Mouse (Mus musculus): ENCODE data around the gene Ifih1. TPM values are rescaled to one million over a fixed set of nuclear protein-coding genes. Genes with fewer than 3 reads are reported as not detected.
A peak's percentile ranks its signal among the peaks of the same experiment; 100 is the strongest.

Ifih1 gene
- 2.5 and 3.1 TPM in 2 replicates for polyA plus RNA-seq (2015; fragmentation: Nextera tagmentation; extraction: Ambion mirVana)

DNA sequence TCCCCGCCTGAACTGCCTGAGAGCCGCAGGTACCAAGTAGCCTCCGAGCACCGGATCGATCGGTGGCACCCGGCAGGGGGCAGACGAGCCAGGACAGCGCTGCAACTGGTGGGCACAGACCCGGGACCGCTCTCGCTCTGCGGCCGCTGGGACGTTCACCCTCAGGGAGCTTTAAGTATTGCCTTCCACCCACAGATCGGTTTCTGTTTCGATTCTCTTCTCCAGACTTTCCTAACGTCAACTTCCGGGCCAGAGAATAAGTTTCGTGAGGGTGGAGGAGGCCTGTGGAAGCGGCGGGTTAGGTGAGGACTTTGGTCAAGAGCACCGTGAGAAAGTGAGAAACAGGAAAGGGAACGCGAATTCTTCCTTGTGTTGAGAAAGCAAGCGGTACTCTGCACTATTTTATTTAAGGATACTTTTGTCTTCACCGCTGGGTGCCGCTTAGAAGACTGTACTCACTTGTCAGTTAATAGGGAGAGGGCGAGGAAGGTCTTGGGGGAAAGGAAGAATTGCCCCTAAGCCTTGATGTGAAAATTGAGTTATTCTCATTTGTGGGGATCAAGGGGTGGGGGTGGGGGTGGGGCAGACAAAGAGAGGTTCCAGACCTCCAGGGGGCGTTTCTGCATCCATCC, at the start of gene Ifih1:
Gene Ifih1, minus strand, starts transcription at position 242 of the 632 bp plus-strand sequence.
- H3K36me3 ChIP-seq, result no peaks in the 10 kb centered on the region
- peak within 1 kb of the TSS; percentile 67 for H3K4me2 ChIP-seq
- peak within 1 kb of the TSS; percentile 59 for H3K4me3 ChIP-seq
- no peak within 1 kb of the TSS for H3K27ac ChIP-seq
- under 1% methylated on average over 30 of the region's 30 CpGs for WGBS
- peak within 1 kb of the TSS; percentile 48; the same call in 1 of the 2 replicates for H3K9ac ChIP-seq
- H3K4me1 ChIP-seq, result peaks cover 7% of the 10 kb centered on the region
- ATAC-seq (ENCODE audit: insufficient number of reproducible peaks, low FRiP score, low TSS enrichment, low read depth), result 0 out of 2 replicates have a peak, but pooled peaks have one; percentile 35
- no peaks in the 10 kb centered on the region for H3K9me3 ChIP-seq
- no peaks in the 10 kb centered on the region for H3K27me3 ChIP-seq

DNA sequence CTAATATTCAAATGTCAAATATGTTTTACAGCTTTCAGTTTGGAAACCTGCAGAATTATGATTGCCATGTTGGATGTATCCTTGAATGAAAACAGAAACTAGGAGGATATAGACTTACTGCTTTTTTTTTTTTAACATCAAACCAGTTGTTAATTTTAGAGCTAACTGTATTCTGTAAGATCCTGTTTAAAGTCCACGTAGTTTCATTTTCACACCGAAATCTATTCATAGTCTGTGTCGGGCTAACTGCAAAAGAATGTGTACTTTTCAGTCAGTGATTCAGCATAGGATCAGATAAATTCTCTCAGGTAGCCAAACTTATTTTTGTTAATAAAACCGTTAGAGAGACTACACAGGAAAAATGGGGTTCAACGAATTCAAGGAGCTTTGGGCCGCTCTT, 39.9 kb upstream of the Ifih1 start:
- ATAC-seq (ENCODE audit: insufficient number of reproducible peaks, low FRiP score, low TSS enrichment, low read depth), result no peak
- Histone ChIP-seq H3K9me3 (no peaks in the 10 kb centered on the region), H3K4me3 (no peak overlapping the region), H3K36me3 (no peaks in the 10 kb centered on the region), H3K9ac (no peak overlapping the region), H3K4me2 (no peak overlapping the region), H3K27ac (no peak overlapping the region), H3K27me3 (no peaks in the 10 kb centered on the region), H3K4me1 (no peaks in the 10 kb centered on the region)
- 81% methylated on average over 6 of the region's 6 CpGs for WGBS

DNA sequence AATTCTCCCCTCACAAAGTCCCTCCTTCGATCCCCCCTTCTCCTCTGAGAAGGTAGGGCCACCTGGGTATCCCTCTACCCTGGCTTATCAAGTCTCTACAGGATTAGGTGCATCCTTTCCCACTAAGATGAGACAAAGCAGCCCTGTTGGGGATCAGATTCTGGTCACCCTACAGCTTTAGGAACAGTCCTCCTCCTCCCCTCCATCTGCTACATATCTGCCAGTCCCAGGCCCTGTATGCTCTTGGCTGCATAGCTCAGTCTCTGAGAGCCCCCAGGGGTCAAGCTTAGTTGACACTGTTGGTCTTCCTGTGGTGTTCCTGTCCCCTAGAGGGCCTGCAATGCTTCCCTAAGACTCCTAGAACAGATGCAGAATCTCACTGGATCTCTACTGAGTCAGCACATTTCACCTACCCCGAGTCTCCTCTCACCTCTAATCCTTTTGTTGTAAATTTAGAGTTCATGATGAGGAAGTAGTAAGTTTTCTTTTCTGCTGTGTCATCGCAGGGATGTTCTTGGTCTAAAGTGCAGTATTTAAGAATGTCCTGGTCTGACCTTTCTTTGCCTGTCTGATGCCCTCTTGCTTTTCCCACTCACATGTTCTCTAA, 39.0 kb upstream of the Ifih1 start:
- Histone ChIP-seq H3K36me3 (no peaks in the 10 kb centered on the region), H3K27ac (no peak overlapping the region), H3K4me3 (no peak overlapping the region), H3K4me1 (no peaks in the 10 kb centered on the region), H3K27me3 (no peaks in the 10 kb centered on the region), H3K4me2 (no peak overlapping the region), H3K9me3 (no peaks in the 10 kb centered on the region), H3K9ac (no peak overlapping the region)
- WGBS, result 57% methylated on average over 3 of the region's 3 CpGs
- no peak for ATAC-seq (ENCODE audit: insufficient number of reproducible peaks, low FRiP score, low TSS enrichment, low read depth)

DNA sequence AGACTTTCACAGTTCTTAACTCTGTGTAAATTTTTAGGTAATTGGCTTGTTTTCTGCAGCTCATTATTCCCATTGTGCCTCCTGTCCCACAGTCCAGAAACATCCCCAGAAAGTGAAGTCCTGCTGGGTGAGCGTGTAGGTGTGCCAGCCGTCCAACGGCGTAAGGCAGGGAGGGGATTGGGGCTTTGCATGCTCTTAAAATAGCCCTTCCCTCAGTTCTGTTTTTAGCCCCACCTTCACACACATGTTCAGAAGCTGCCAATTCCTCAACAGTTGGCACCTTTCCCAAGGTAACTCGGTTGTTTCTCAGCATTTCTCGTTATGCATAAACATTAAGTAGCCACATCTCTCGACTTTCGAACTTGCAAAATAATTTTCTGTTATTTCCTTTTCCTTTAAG, 35.6 kb upstream of the Ifih1 start:
- WGBS, result 46% methylated on average over 8 of the region's 8 CpGs
- no peaks in the 10 kb centered on the region for H3K9me3 ChIP-seq
- H3K4me1 ChIP-seq, result no peaks in the 10 kb centered on the region
- H3K4me2 ChIP-seq, result no peak overlapping the region
- ATAC-seq (ENCODE audit: insufficient number of reproducible peaks, low FRiP score, low TSS enrichment, low read depth), result no peak
- H3K27ac ChIP-seq, result no peak overlapping the region
- no peak overlapping the region for H3K9ac ChIP-seq
- H3K36me3 ChIP-seq, result no peaks in the 10 kb centered on the region
- no peak overlapping the region for H3K4me3 ChIP-seq
- H3K27me3 ChIP-seq, result no peaks in the 10 kb centered on the region

DNA sequence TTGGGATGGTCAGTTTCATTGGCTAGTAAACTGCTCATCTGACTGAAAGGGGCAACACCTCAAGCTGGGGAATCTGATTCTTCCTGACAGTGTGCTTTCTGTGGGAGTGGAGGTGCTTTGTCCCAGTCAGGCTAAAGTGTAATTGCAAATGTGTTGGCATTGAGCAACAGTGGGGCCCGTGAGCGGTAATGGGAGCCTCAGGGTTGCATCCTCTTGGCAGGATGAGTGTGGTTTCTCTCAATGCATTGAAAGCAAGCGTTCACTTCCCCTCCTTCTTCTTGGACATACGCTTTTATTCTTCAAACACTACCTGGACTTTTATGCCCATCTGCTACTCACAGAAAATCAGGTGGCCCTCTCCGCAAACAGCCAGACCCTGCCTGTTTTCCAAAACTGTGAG, 26.7 kb upstream of the Ifih1 start:
- H3K27me3 ChIP-seq, result no peaks in the 10 kb centered on the region
- WGBS, result 80% methylated on average over 5 of the region's 5 CpGs
- H3K27ac ChIP-seq, result no peak overlapping the region
- H3K4me3 ChIP-seq, result no peak overlapping the region
- no peak overlapping the region for H3K9ac ChIP-seq
- H3K4me1 ChIP-seq, result no peaks in the 10 kb centered on the region
- H3K36me3 ChIP-seq, result no peaks in the 10 kb centered on the region
- no peaks in the 10 kb centered on the region for H3K9me3 ChIP-seq
- H3K4me2 ChIP-seq, result no peak overlapping the region
- ATAC-seq (ENCODE audit: insufficient number of reproducible peaks, low FRiP score, low TSS enrichment, low read depth), result no peak

DNA sequence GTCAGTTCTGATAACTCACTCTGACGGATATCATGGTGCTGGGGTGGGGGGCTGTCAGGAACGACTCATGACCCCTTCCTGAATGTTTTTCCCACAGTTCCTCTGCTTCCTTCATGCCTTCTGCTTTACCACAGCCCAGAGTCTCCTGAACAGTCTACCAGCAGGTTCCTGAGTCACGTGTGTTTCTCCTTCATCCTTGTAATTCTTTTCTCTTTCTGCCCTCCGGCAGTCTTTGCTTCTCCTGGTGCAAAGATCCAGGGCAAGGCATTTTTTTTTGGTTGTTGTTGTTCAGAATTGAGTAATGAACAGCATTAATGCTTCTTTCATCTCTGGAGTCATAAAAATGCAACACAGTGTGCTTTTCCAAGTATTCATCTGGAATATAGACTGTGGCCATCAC, 24.7 kb upstream of the Ifih1 start:
- H3K9ac ChIP-seq, result no peak overlapping the region
- no peaks in the 10 kb centered on the region for H3K27me3 ChIP-seq
- no peaks in the 10 kb centered on the region for H3K36me3 ChIP-seq
- no peak overlapping the region for H3K27ac ChIP-seq
- ATAC-seq (ENCODE audit: insufficient number of reproducible peaks, low FRiP score, low TSS enrichment, low read depth), result no peak
- no peak overlapping the region for H3K4me3 ChIP-seq
- H3K9me3 ChIP-seq, result no peaks in the 10 kb centered on the region
- H3K4me1 ChIP-seq, result no peaks in the 10 kb centered on the region
- 64% methylated on average over 4 of the region's 4 CpGs for WGBS
- no peak overlapping the region for H3K4me2 ChIP-seq

DNA sequence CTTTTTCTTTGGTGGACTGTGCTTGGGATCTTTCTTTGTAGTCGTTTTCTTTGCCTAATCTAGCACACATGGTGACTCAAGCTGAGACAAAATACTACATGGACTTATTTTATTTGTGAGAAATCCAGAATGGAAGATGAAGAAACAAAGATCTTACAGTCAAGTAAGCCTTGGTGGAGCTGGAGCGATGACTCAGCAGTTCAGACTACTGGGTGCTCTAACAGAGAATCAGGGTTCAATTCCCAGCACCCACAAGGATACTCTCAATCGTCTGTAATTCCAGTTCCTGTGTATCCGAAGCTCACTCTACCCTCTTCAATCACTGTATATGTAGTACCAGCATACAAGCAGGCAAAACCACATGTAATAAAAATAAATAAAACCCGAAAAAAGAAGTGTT, 24.2 kb upstream of the Ifih1 start:
- 83% methylated on average over 5 of the region's 5 CpGs for WGBS
- Histone ChIP-seq H3K4me3 (no peak overlapping the region), H3K9me3 (no peaks in the 10 kb centered on the region), H3K4me1 (no peaks in the 10 kb centered on the region), H3K27me3 (no peaks in the 10 kb centered on the region), H3K36me3 (no peaks in the 10 kb centered on the region), H3K27ac (no peak overlapping the region), H3K4me2 (no peak overlapping the region), H3K9ac (no peak overlapping the region)
- ATAC-seq (ENCODE audit: insufficient number of reproducible peaks, low FRiP score, low TSS enrichment, low read depth), result no peak

DNA sequence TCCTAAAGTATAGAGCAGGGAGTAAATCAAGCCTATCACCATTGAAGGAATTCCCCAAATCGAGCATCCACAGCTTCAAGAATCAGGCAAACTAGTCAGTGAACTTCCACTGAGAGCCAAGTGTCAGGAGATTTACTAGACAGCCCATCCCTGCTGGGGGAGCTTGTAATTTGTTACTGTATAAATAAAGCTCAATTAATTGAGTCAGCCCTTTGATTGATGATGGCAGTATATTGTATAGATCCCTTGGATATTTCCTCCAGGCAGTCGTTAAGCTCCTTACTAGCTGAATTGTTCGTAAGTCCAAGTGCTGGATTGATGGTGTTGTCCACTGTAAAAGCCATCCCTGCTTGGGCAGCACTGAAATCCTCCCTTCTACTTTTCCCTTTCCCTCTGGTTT, 23.8 kb upstream of the Ifih1 start:
- no peaks in the 10 kb centered on the region for H3K9me3 ChIP-seq
- no peak overlapping the region for H3K27ac ChIP-seq
- no peak overlapping the region for H3K4me3 ChIP-seq
- H3K4me2 ChIP-seq, result no peak overlapping the region
- no peaks in the 10 kb centered on the region for H3K27me3 ChIP-seq
- no peaks in the 10 kb centered on the region for H3K4me1 ChIP-seq
- H3K9ac ChIP-seq, result no peak overlapping the region
- no peaks in the 10 kb centered on the region for H3K36me3 ChIP-seq
- WGBS, result 40% methylated on average over 3 of the region's 3 CpGs
- no peak for ATAC-seq (ENCODE audit: insufficient number of reproducible peaks, low FRiP score, low TSS enrichment, low read depth)

DNA sequence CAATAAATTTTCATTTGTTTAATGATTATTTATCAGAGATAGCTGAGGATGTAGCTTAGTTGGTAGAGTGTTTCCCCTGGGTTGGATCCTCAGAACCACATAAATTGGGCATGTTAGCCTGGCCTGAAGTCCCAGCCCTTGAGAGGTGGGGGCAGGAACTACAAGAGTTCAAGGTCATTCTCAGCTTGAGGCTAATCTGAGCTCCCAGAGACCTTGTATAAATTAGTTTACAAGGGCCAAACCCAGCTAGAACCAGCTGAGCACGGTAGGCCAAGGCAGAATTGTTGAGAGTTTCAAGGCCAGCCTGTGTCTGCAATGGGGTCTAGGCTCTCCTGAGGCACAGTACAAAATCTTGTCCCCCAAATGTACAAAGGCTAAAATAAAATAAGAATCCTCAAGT, 19.5 kb upstream of the Ifih1 start:
- ATAC-seq (ENCODE audit: insufficient number of reproducible peaks, low FRiP score, low TSS enrichment, low read depth), result no peak
- Histone ChIP-seq H3K4me3 (no peak overlapping the region), H3K9ac (no peak overlapping the region), H3K4me1 (no peaks in the 10 kb centered on the region), H3K27ac (no peak overlapping the region), H3K9me3 (no peaks in the 10 kb centered on the region), H3K27me3 (no peaks in the 10 kb centered on the region), H3K4me2 (no peak overlapping the region), H3K36me3 (no peaks in the 10 kb centered on the region)
- WGBS, result 26% methylated on average over 1 of the region's 1 CpGs

DNA sequence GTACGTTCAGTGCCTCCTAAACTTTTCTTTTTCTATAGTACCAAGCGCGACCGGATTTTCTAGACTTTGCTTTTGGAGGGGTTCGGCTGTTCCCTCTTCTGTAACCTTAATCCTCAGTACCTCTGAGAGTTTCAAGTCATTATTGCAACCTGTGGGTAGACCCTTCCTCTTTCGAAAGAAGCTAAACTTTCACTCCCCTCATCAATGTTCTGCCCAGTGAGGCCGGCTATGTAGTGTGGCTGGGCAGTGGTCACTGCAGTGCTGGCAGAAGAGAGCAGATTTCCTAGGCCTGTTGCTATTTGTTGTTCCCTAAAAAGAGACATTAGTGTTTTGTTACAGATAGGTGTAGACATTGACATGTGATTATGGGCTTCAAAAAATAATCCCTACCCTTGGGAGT, 18.8 kb upstream of the Ifih1 start:
- H3K4me3 ChIP-seq, result no peak overlapping the region
- H3K4me2 ChIP-seq, result no peak overlapping the region
- no peak overlapping the region for H3K9ac ChIP-seq
- no peaks in the 10 kb centered on the region for H3K36me3 ChIP-seq
- no peak overlapping the region for H3K27ac ChIP-seq
- no peak for ATAC-seq (ENCODE audit: insufficient number of reproducible peaks, low FRiP score, low TSS enrichment, low read depth)
- no peaks in the 10 kb centered on the region for H3K4me1 ChIP-seq
- 70% methylated on average over 7 of the region's 7 CpGs for WGBS
- H3K27me3 ChIP-seq, result no peaks in the 10 kb centered on the region
- H3K9me3 ChIP-seq, result no peaks in the 10 kb centered on the region

DNA sequence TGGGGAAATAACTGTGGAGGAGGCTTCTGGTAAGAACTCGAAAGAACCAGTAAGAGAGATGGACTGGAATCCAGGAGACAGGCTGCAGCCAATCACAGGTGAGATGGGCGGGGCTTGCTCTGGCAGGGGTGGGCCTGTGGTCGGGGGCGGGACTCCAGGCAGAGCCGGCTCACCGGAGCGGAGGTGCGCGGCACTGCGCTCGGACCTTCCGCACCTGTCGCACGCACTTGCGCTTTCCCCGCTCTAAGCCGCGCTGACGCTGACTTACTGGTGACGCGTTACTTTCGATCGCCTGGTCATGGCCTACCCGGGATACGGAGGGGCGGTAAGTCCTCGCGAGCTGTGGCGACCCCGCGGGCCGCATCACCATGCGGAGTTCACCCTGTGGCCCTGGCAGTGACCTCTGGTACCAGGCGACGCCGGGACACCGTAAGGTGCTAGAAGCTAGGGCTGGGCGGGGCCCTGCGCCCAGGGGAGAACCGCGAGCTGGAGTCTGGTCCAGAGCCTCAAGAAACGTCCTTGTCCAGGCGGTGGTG, 18.1 kb upstream of the Ifih1 start, which contains the start of gene Gca:
Gene Gca, plus strand, starts transcription at position 151 of the 536 bp plus-strand sequence.
- H3K4me2 ChIP-seq, result peak within 1 kb of the TSS; percentile 93
- H3K9ac ChIP-seq, result no peak within 1 kb of the TSS
- H3K9me3 ChIP-seq, result no peaks in the 10 kb centered on the region
- H3K4me1 ChIP-seq, result no peaks in the 10 kb centered on the region
- no peak within 1 kb of the TSS for H3K27ac ChIP-seq
- no peaks in the 10 kb centered on the region for H3K36me3 ChIP-seq
- H3K27me3 ChIP-seq, result no peaks in the 10 kb centered on the region
- ATAC-seq (ENCODE audit: insufficient number of reproducible peaks, low FRiP score, low TSS enrichment, low read depth), result peak; percentile 35; the same call in 1 of the 2 replicates
- 2% methylated on average over 43 of the region's 43 CpGs for WGBS
- H3K4me3 ChIP-seq, result peak within 1 kb of the TSS; percentile 50

DNA sequence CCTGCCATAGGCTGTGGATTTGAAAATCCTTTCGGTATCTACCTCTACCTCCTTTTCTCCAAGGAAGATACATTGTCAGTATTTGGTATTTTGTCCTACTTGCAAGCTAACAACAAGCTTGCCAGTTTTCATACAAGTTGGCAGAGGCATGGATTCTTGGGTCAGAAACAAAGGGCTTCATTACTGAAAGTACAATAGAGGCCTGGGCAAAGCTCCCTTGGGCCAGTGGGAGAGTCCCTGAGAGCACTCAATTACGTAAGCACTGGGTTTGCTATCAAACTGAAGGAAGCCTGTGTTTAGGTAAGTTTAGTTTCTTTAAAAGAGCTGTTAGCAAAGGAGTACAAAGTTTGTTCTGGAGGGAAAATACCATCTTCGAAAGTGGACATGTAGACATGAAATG, 16.5 kb upstream of the Ifih1 start:
- Histone ChIP-seq H3K36me3 (no peaks in the 10 kb centered on the region), H3K27ac (no peak overlapping the region), H3K27me3 (no peaks in the 10 kb centered on the region), H3K9me3 (no peaks in the 10 kb centered on the region), H3K4me2 (no peak overlapping the region), H3K9ac (no peak overlapping the region), H3K4me1 (no peaks in the 10 kb centered on the region), H3K4me3 (no peak overlapping the region)
- ATAC-seq (ENCODE audit: insufficient number of reproducible peaks, low FRiP score, low TSS enrichment, low read depth), result no peak
- WGBS, result 86% methylated on average over 3 of the region's 3 CpGs
